In genomic region chr14:121653717-121654116, GRCm38 (mm10) we compare ENCODE assay signal across 24 mouse cellular contexts.
DNase-seq lines count a peak whose midpoint lies in the region; ATAC-seq and TF ChIP-seq lines count a peak whose summit lies in the region.
"Had no signal": no experiment of that assay in that cellular context is flagged by ENCODE, and none has a peak within 500 bp of the region (broad histone marks: within the 10 kb centered on the region; RNA-seq: fewer than 3 reads in every experiment).

No protein-coding gene starts in this region.

- peak overlapping the region; percentile 29 for H3K4me2 ChIP-seq in heart, embryonic 14.5 days (ENCODE audit: low read length)
- no peak overlapping the region for H3K4me2 ChIP-seq in lung, embryonic 14.5 days
- H3K4me2 ChIP-seq in lung, postnatal 0 days (replicated peaks; ENCODE audit: low read depth, low read length): no peak overlapping the region
- H3K4me2 ChIP-seq: embryonic facial prominence, embryonic 13.5 days; hindbrain, embryonic 15.5 days; limb, embryonic 13.5 days; liver, embryonic 12.5 days; midbrain, embryonic 12.5 days; neural tube, embryonic 15.5 days had no signal

- TF ChIP-seq CTCF in gastrocnemius, adult 2 months (IDR thresholded peaks at IDR 0.05): no peak
- TF ChIP-seq CTCF in lung, embryonic 14.5 days (IDR thresholded peaks at IDR 0.05; ENCODE audit: low read depth): no peak
- TF ChIP-seq CTCF in lung, postnatal 0 days (IDR thresholded peaks at IDR 0.05): no peak

- WGBS in heart, embryonic 14.5 days: 41% methylated on average over 10 of the region's 10 CpGs
- WGBS in lung, embryonic 14.5 days: 60% methylated on average over 10 of the region's 10 CpGs
- WGBS in lung, postnatal 0 days: 78% methylated on average over 10 of the region's 10 CpGs

- intact Hi-C loops in gastrocnemius, adult 2 months (cut with DNase I): no loop called here
- intact Hi-C loops in gastrocnemius, postnatal 36 days (cut with DNase I): loop anchor here (5.0 kb wide), 1 partner anchor 94 kb away; no protein-coding TSS in a partner anchor
- intact Hi-C loops in heart, postnatal 14 days (cut with DNase I): no loop called here

- peak overlapping the region; percentile 64 for H3K27ac ChIP-seq in gastrocnemius, adult 2 months
- peak overlapping the region; percentile 57 to 61 for H3K27ac ChIP-seq in heart, embryonic 14.5 days (replicated peaks in 1 of 2; ENCODE audit: control insufficient read depth in 1 of 2, insufficient read depth in 1 of 2, low read depth in 2 of 2, low read length in 2 of 2)
- peak overlapping the region; percentile 24; the same call in 1 of the 2 replicates for H3K27ac ChIP-seq in lung, embryonic 14.5 days (ENCODE audit: low read depth)
- H3K27ac ChIP-seq in lung, postnatal 0 days (ENCODE audit: low read length): no peak overlapping the region
- H3K27ac ChIP-seq: embryonic facial prominence, embryonic 13.5 days; hindbrain, embryonic 15.5 days; limb, embryonic 13.5 days; liver, embryonic 12.5 days; midbrain, embryonic 12.5 days; neural tube, embryonic 15.5 days had no signal

- H3K9ac ChIP-seq in heart, embryonic 14.5 days (ENCODE audit: low read length): 0 out of 2 replicates have a peak overlapping the region, but pooled peaks have one; percentile 12
- no peak overlapping the region for H3K9ac ChIP-seq in lung, embryonic 14.5 days
- H3K9ac ChIP-seq in lung, postnatal 0 days (replicated peaks; ENCODE audit: low read depth): no peak overlapping the region
- H3K9ac ChIP-seq: embryonic facial prominence, embryonic 13.5 days; hindbrain, embryonic 15.5 days; limb, embryonic 13.5 days; liver, embryonic 12.5 days; midbrain, embryonic 12.5 days; neural tube, embryonic 15.5 days had no signal

- H3K9me3 ChIP-seq in heart, embryonic 14.5 days (ENCODE audit: control insufficient read depth, low read length): no peaks in the 10 kb centered on the region
- no peaks in the 10 kb centered on the region for H3K9me3 ChIP-seq in lung, embryonic 14.5 days (ENCODE audit: low read depth, low read length)
- H3K9me3 ChIP-seq in lung, postnatal 0 days (ENCODE audit: low read length): no peaks in the 10 kb centered on the region
- H3K9me3 ChIP-seq: embryonic facial prominence, embryonic 13.5 days; G1E; hindbrain, embryonic 15.5 days; limb, embryonic 13.5 days; liver, embryonic 12.5 days; midbrain, embryonic 12.5 days; neural tube, embryonic 15.5 days had no signal

- no peak for ATAC-seq in heart, embryonic 14.5 days (ENCODE audit: insufficient number of reproducible peaks, insufficient read depth, low FRiP score, low read depth)
- peak; percentile 16; the same call in 1 of the 2 replicates for ATAC-seq in lung, embryonic 14.5 days (ENCODE audit: insufficient read depth)
- no peak for ATAC-seq in lung, postnatal 0 days
- no peak for ATAC-seq in CD4-positive, CD25-positive, alpha-beta regulatory T cell, adult 4 months
- ATAC-seq: forebrain, embryonic 14.5 days; liver, embryonic 12.5 days; Patski had no signal

- no peak overlapping the region for H3K4me3 ChIP-seq in gastrocnemius, adult 2 months
- H3K4me3 ChIP-seq in heart, embryonic 14.5 days (ENCODE audit: control insufficient read depth in 1 of 2, insufficient read depth in 1 of 2, low read depth in 1 of 2, low read length in 2 of 2): no peak overlapping the region
- no peak overlapping the region for H3K4me3 ChIP-seq in lung, embryonic 14.5 days (ENCODE audit: low read depth, low read length)
- H3K4me3 ChIP-seq in lung, postnatal 0 days (ENCODE audit: low read depth, low read length): no peak overlapping the region
- H3K4me3 ChIP-seq: embryonic facial prominence, embryonic 13.5 days; hindbrain, embryonic 15.5 days; limb, embryonic 13.5 days; liver, embryonic 12.5 days; midbrain, embryonic 12.5 days; neural tube, embryonic 15.5 days had no signal

- 0 out of 2 replicates have a peak, but pooled peaks cover 5% of the 10 kb centered on the region for H3K36me3 ChIP-seq in heart, embryonic 14.5 days (ENCODE audit: control insufficient read depth, insufficient read depth, low read length)
- 0 out of 2 replicates have a peak, but pooled peaks cover 5% of the 10 kb centered on the region for H3K36me3 ChIP-seq in lung, embryonic 14.5 days (ENCODE audit: insufficient read depth)
- no peaks in the 10 kb centered on the region for H3K36me3 ChIP-seq in lung, postnatal 0 days (ENCODE audit: insufficient read depth, low read length)
- H3K36me3 ChIP-seq: embryonic facial prominence, embryonic 13.5 days; limb, embryonic 13.5 days; liver, embryonic 12.5 days; midbrain, embryonic 12.5 days had no signal

- H3K27me3 ChIP-seq in heart, embryonic 14.5 days (ENCODE audit: control insufficient read depth, insufficient read depth, low read length): no peaks in the 10 kb centered on the region
- no peaks in the 10 kb centered on the region for H3K27me3 ChIP-seq in lung, embryonic 14.5 days (ENCODE audit: insufficient read depth, low read length)
- no peaks in the 10 kb centered on the region for H3K27me3 ChIP-seq in lung, postnatal 0 days (replicated peaks; ENCODE audit: insufficient read depth, low read length)
- H3K27me3 ChIP-seq: CH12.LX; embryonic facial prominence, embryonic 13.5 days; hindbrain, embryonic 15.5 days; liver, embryonic 12.5 days; midbrain, embryonic 12.5 days; neural tube, embryonic 15.5 days; Patski had no signal

- DNase-seq in gastrocnemius, adult 2 months: no peak
- no peak for DNase-seq in gastrocnemius, postnatal 36 days
- no peak for DNase-seq in heart, postnatal 14 days
- DNase-seq in lung, embryonic 14.5 days: no peak
- no peak for DNase-seq in lung, postnatal 0 days (ENCODE audit: low spot score)
- DNase-seq: adrenal gland, postnatal 36 days; gastrocnemius, postnatal 10 days; kidney, adult 2 months; layer of hippocampus, adult 9-11 months; lung, adult 18-20 months; right cerebral cortex, adult 18-20 months; thymus, postnatal 25 days had no signal

- peaks cover 19% of the 10 kb centered on the region in 2 experiments for H3K4me1 ChIP-seq in heart, embryonic 14.5 days (ENCODE audit: control insufficient read depth in 2 of 2, insufficient read depth in 2 of 2, low read length in 2 of 2)
- H3K4me1 ChIP-seq in lung, embryonic 14.5 days (ENCODE audit: insufficient read depth): peaks cover 26% of the 10 kb centered on the region
- peaks cover 11% of the 10 kb centered on the region; the same call in 1 of the 2 replicates for H3K4me1 ChIP-seq in lung, postnatal 0 days (ENCODE audit: insufficient read depth, low read depth, low read length)
- H3K4me1 ChIP-seq: hindbrain, embryonic 15.5 days; midbrain, embryonic 12.5 days; neural tube, embryonic 15.5 days had no signal

- no peak for TF ChIP-seq EP300 in lung, postnatal 0 days (IDR thresholded peaks at IDR 0.05)
